Mouse (Mus musculus) adrenal gland, adult 8-10 months (tissue): ENCODE results near the gene Zfp780b. TPM values are rescaled to one million over a fixed set of nuclear protein-coding genes. Genes with fewer than 3 reads are reported as not detected.
"Not testable (repeated sequence)": the region's sequence is repeated elsewhere in the genome, so short reads cannot be mapped to it uniquely, and the experiment has no call there.

Experiments used
- DNase-seq: peaks from one replicate; pipeline ENCODE4 v3.0.0; 2022
- total RNA-seq, 4 experiments: library from RNA; stranded (reverse); gene quantifications; 2 replicates each; pipeline ENCODE4 v1.2.4; 2022

Zfp780b gene
- 10 to 100 TPM; 11.7 to 17.8 (median 15.8) TPM for total RNA-seq

GRCm38 (mm10) chr7:27978683-27979528 lies at the start of gene Zfp780b:
Gene Zfp780b, minus strand, starts transcription at chr7:27979171.
- peak; percentile 60 for DNase-seq

GRCm38 (mm10) chr7:28014445-28014810 lies 35.5 kb upstream of the Zfp780b start:
- no peak for DNase-seq

GRCm38 (mm10) chr7:28013549-28014444 lies 34.8 kb upstream of the Zfp780b start, which contains the start of gene Zfp850:
Gene Zfp850, minus strand, starts transcription at chr7:28014115.
- peak; percentile 67 for DNase-seq

GRCm38 (mm10) chr7:28010271-28010670 lies 31.3 kb upstream of the Zfp780b start:
- no peak for DNase-seq

GRCm38 (mm10) chr7:27982197-27982596 lies 3.2 kb upstream of the Zfp780b start:
- no peak for DNase-seq

GRCm38 (mm10) chr7:27949451-27949850 lies 29.5 kb downstream of the Zfp780b start:
- DNase-seq: not testable (repeated sequence)

GRCm38 (mm10) chr7:27941869-27942268 lies 37.1 kb downstream of the Zfp780b start:
- DNase-seq: not testable (repeated sequence)

- DNase-seq: not testable (repeated sequence)
These were observed 45.2 kb downstream of the Zfp780b start for GRCm38 (mm10) chr7:27933800-27934158.

GRCm38 (mm10) chr7:27933050-27933799 lies 45.7 kb downstream of the Zfp780b start:
- DNase-seq: no peak

- peak; percentile 35 for DNase-seq
These were observed 49.9 kb downstream of the Zfp780b start, which contains the start of gene Zfp974 for GRCm38 (mm10) chr7:27928818-27929695. Gene Zfp974, minus strand, starts transcription at chr7:27929460.

- DNase-seq: not testable (repeated sequence)
These were observed 51.9 kb downstream of the Zfp780b start for GRCm38 (mm10) chr7:27927041-27927440.

- DNase-seq: not testable (repeated sequence)
These were observed 68.0 kb downstream of the Zfp780b start for GRCm38 (mm10) chr7:27910952-27911351.

Other genes starting within 250 kb of the Zfp780b start
- 10 to 100 TPM; 15.6 to 25.6 (median 19.2) TPM for gene Zfp60, start 247.8 kb downstream of the Zfp780b start, total RNA-seq
- gene Zfp626, start 172.0 kb downstream of the Zfp780b start, total RNA-seq: 10 to 100 TPM in 1 of 4 experiments, 1 to 10 TPM in 3; 7.4 to 11.0 (median 9.1) TPM
- 1 to 10 TPM; 3.5 to 5.8 (median 4.2) TPM for gene Zfp59, start 140.6 kb downstream of the Zfp780b start, total RNA-seq
- 1 to 10 TPM; 4.5 to 7.7 (median 5.5) TPM for gene Zfp607a, start 121.6 kb downstream of the Zfp780b start, total RNA-seq
- 10 to 100 TPM; 14.2 to 23.9 (median 16.4) TPM for gene Zfp974, start 49.7 kb downstream of the Zfp780b start, total RNA-seq
- 1 to 10 TPM; 2.4 to 3.8 (median 2.9) TPM for gene Zfp850, start 34.9 kb upstream of the Zfp780b start, total RNA-seq
- gene Psmc4, start 70.9 kb upstream of the Zfp780b start, total RNA-seq: 100 to 1,000 TPM; 150 to 167 (median 162) TPM
- gene Fcgbp, start 92.1 kb upstream of the Zfp780b start, total RNA-seq: not detected
- gene 9530053A07Rik, start 150.3 kb upstream of the Zfp780b start, total RNA-seq: not detected
- gene Fbl, start 190.5 kb upstream of the Zfp780b start, total RNA-seq: 100 to 1,000 TPM in 1 of 4 experiments, 10 to 100 TPM in 3; 80.8 to 102 (median 88.7) TPM
- 10 to 100 TPM; 29.4 to 35.8 (median 34.7) TPM for gene Dyrk1b, start 200.3 kb upstream of the Zfp780b start, total RNA-seq